Mouse (Mus musculus) heart, embryonic 11.5 days (tissue): ENCODE measurements around the gene Cachd1. TPM values are rescaled to one million over a fixed set of nuclear protein-coding genes. Genes with fewer than 3 reads are reported as not detected.

Experiments
- ATAC-seq: fragments of 200-750 bp; cut with Nextera tagmentation; replicated peaks from 2 replicates; pipeline ENCODE4 v1.8.0; 2017; ENCODE audit warnings: moderate library complexity; ENCODE audit not compliant: insufficient number of reproducible peaks, low FRiP score, low TSS enrichment
- H3K27ac ChIP-seq: fragments of 300-500 bp; sonication (generic); 2 replicates; pipeline ENCODE4 v1.5.1; 2014; ENCODE audit warnings: mild to moderate bottlenecking, low read depth, low read length
- H3K27me3 ChIP-seq: fragments of 300-500 bp; sonication (generic); 2 replicates; pipeline ENCODE4 v1.6.1; 2014; ENCODE audit warnings: mild to moderate bottlenecking, low read length, mixed read lengths; ENCODE audit not compliant: control insufficient read depth, insufficient read depth
- H3K36me3 ChIP-seq: fragments of 300-500 bp; sonication (generic); 2 replicates; pipeline ENCODE4 v1.6.1; 2014; ENCODE audit warnings: mild to moderate bottlenecking, low read length, moderate library complexity, mixed read lengths; ENCODE audit not compliant: control insufficient read depth, insufficient read depth
- H3K4me1 ChIP-seq: fragments of 300-500 bp; sonication (generic); 2 replicates; pipeline ENCODE4 v1.6.1; 2014; ENCODE audit warnings: low read length; ENCODE audit not compliant: control insufficient read depth, insufficient read depth
- H3K4me2 ChIP-seq: fragments of 300-500 bp; sonication (generic); 2 replicates; pipeline ENCODE4 v1.6.1; 2014; ENCODE audit warnings: mild to moderate bottlenecking, moderate library complexity
- H3K4me3 ChIP-seq: fragments of 300-500 bp; sonication (generic); 2 replicates; pipeline ENCODE4 v1.5.1; 2014; ENCODE audit warnings: low read depth, low read length
- H3K9ac ChIP-seq: fragments of 300-500 bp; sonication (generic); 2 replicates; pipeline ENCODE4 v1.6.1; 2014; ENCODE audit warnings: mild to moderate bottlenecking, low read depth, low read length, moderate library complexity
- H3K9me3 ChIP-seq: fragments of 300-500 bp; sonication (generic); replicated peaks from 2 replicates; pipeline ENCODE4 v1.6.1; 2016; ENCODE audit warnings: low read length; ENCODE audit not compliant: control insufficient read depth
- WGBS: fragments of 180-500 bp; shearing (Covaris S2); extraction: QIAGEN DNeasy Blood & Tissue Kit; methylation state at CpG from one replicate; pipeline ENCODE4 v1.1.7; 2014; ENCODE audit not compliant: insufficient replicate concordance; 5-methylcytosine and 5-hydroxymethylcytosine counted together
- polyA plus RNA-seq: library from polyadenylated mRNA; unstranded; fragments of >200 nt; fragmentation: Nextera tagmentation; extraction: Ambion mirVana; gene quantifications from 2 replicates; pipeline ENCODE4 v1.2.1, GENCODE M21; 2014

Gene Cachd1
- polyA plus RNA-seq, 1 experiment from 2014 or later: 9.3 TPM

DNA sequence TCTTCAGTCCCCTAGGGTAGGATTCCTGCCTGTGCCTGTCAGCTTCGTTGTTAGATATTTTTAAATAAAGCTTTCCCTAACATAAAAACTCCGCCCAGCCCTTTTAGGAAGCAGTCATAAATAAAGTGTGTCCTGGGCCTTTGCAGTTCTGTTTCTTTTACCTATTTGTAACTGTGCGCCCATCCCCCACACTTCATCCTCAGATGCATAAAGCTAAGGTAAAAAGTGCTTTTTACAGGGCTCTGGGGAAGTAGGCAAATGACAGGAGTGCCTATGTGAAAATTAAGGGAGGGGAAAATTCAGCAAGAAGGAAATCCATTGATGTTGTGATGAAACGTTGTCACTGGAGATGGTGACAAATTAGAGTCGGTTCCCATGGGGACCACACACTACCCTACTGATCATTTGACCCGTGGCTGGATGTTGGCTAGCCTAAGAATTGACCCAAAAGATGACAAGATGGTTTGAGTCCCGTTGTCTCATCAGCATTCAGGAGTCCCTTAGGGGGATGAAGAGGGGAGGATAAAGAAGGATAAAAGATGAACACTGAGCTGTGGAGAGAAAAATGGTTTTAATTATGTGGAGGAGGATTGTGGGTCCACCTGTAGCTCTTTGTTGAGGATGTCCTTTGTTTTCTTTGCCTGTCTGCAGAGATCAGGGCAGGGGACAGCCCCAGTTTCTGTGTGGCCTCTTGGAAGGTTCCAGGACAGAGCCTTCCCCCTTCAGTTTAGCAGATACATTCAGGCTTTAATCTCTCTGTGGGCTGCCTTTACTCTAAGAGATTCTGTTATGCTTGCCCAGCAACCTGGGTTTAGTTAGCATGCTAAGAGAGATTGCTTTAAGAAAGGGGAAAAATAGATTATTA lies 113.9 kb downstream of the Cachd1 start:
- no peak overlapping the region for H3K9ac ChIP-seq
- H3K4me3 ChIP-seq: no peak overlapping the region
- H3K27ac ChIP-seq: no peak overlapping the region
- H3K4me2 ChIP-seq: no peak overlapping the region
- no peaks in the 10 kb centered on the region for H3K27me3 ChIP-seq
- H3K36me3 ChIP-seq: no peaks in the 10 kb centered on the region
- 63% methylated on average over 7 of the region's 7 CpGs for WGBS
- H3K9me3 ChIP-seq: no peaks in the 10 kb centered on the region
- no peak for ATAC-seq
- peaks cover 25% of the 10 kb centered on the region for H3K4me1 ChIP-seq

DNA sequence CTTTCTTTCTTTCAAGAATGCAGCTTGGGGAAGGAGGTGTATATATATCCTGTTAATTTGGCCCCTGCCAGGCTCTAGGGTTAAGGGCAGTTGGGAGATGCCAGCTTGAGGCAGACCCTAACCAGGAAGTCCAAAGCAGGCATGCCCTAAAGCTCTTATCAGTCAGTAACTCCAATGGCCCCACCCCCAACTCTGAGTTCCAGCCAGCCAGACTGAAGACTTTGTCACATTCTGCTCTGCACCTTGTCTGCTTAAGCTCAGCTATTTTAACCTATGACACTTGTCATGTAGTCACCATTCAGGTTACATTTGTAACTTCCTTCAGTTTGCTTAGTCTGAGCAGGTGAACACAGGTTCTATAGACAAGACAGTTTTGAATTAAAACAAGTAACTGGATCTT lies 117.3 kb downstream of the Cachd1 start:
- Histone ChIP-seq H3K36me3 (no peaks in the 10 kb centered on the region), H3K27me3 (no peaks in the 10 kb centered on the region), H3K4me1 (peaks cover 4% of the 10 kb centered on the region), H3K9ac (no peak overlapping the region), H3K27ac (peak overlapping the region; percentile 54; the same call in 1 of the 2 replicates), H3K4me2 (no peak overlapping the region), H3K4me3 (no peak overlapping the region), H3K9me3 (no peaks in the 10 kb centered on the region)
- ATAC-seq: no peak

DNA sequence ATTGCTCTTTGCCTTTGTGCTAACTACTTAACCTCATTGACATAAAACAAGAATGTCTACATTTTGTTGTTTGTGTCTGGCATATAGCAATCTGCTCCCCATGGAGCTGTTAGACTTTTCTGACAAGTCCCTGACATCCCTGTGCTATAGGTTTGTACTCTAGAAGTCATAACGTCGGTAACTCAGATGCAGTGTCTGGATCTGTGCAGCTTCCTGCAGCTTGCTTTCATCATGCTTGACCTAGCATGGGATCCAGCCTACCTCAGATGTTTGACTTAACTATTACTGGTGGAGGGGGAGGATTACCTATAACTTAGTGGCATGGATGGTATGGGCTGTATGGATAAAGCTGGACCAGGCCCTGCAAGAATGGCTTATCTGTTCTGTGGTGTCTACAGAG lies 117.7 kb downstream of the Cachd1 start:
- Histone ChIP-seq H3K36me3 (no peaks in the 10 kb centered on the region), H3K4me2 (no peak overlapping the region; the same call in 1 of the 2 replicates), H3K4me1 (peaks cover 4% of the 10 kb centered on the region), H3K9me3 (no peaks in the 10 kb centered on the region), H3K4me3 (no peak overlapping the region), H3K9ac (no peak overlapping the region), H3K27me3 (no peaks in the 10 kb centered on the region), H3K27ac (peak overlapping the region; percentile 54; the same call in 1 of the 2 replicates)
- 52% methylated on average over 2 of the region's 2 CpGs for WGBS
- no peak for ATAC-seq

DNA sequence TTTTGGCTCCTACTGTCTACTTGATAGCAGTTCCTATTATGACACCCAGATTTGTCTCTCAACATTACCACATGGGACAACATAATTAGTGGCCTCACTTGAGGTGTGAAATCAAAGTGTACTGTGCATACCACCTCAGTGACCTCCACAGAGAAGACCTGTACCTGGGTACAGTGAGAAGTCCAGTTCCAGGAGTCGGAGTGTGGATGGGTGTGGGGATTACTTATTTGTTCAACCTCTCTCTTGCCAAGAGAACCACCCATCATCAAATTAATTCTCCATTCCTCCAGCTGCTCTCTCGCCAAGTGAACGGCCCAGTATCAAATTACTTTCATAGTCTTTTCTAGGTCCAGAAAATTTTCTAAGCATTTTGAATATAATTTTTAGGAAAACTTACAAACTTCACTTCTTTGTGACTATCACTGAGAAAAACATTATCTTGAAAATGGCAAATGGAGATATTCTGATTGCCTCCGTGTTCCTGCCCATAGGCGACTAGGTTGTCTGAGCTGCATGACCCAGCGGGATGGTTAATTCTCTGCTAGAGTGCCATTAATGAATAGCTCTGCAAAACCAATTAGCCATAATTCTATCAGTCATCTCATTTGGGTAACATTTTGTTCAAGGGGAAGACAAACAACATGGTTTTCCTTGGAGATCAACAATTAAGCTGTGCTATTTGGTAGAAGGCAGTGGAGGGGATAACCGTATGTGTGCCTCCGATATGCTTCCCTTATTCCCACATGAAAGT lies 120.0 kb downstream of the Cachd1 start:
- no peaks in the 10 kb centered on the region for H3K36me3 ChIP-seq
- 86% methylated on average over 8 of the region's 8 CpGs for WGBS
- no peak overlapping the region for H3K27ac ChIP-seq
- no peak for ATAC-seq
- H3K9me3 ChIP-seq: no peaks in the 10 kb centered on the region
- H3K9ac ChIP-seq: no peak overlapping the region
- peaks cover 4% of the 10 kb centered on the region for H3K4me1 ChIP-seq
- no peak overlapping the region for H3K4me3 ChIP-seq
- H3K27me3 ChIP-seq: no peaks in the 10 kb centered on the region
- no peak overlapping the region for H3K4me2 ChIP-seq

DNA sequence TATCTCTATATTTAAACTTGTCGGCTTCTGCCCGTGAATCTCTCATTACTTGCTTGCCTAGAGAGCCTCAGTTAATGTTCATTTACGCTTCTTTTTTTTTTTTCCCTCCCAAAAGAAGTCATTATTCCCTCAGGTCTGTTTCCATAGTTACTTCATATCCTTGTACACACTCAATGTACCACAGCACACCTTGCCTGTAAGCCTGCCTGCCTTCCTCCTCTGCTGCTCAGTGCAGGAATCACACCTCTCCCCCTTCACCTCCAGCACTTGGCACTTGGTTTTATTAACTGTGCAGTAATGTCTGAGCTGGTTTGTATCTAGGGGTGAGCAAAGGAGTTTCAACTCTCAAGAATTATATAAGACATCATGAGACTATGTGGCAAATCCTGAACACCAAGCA lies 121.5 kb downstream of the Cachd1 start:
- H3K9ac ChIP-seq: no peak overlapping the region
- H3K27me3 ChIP-seq: no peaks in the 10 kb centered on the region
- H3K4me1 ChIP-seq: peaks cover 4% of the 10 kb centered on the region
- no peak overlapping the region for H3K4me3 ChIP-seq
- ATAC-seq: no peak
- no peaks in the 10 kb centered on the region for H3K9me3 ChIP-seq
- 94% methylated on average over 3 of the region's 3 CpGs for WGBS
- no peaks in the 10 kb centered on the region for H3K36me3 ChIP-seq
- H3K27ac ChIP-seq: no peak overlapping the region
- H3K4me2 ChIP-seq: no peak overlapping the region

DNA sequence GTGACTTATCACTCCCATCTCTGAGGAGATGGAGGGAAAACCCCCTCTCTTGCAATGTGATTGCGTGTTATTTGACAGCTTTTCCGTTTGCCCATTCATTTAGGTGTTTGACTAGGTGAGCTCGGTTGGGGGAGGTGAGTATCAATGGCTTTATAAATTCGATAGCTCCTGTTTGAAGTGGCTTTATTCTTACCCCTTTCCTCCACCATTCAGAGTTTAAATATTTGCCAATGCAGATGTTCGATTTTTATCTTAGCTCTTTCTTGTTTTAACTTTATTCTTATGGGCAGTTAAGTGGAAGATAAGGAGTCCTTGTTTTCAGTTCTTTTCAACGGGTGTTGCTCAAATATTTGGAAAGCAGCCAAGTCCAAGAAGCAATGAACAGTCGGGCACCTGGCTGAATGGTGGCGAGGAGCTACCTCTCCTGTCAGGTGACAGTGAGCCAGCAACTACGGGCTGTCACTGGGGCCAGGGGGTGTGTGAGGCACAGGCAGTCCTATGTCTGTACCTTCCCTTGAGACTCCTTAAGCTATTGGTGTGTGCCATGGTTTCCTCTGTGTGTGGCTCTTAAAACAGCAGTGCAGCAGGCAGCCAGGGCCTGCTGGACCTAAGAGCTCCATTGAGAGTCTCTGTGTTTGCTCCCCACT lies 133.3 kb downstream of the Cachd1 start:
- Histone ChIP-seq H3K36me3 (no peaks in the 10 kb centered on the region), H3K9ac (no peak overlapping the region), H3K4me1 (peaks cover 32% of the 10 kb centered on the region), H3K27me3 (no peaks in the 10 kb centered on the region), H3K27ac (no peak overlapping the region), H3K4me2 (0 out of 2 replicates have a peak overlapping the region, but pooled peaks have one; percentile 7), H3K4me3 (no peak overlapping the region), H3K9me3 (no peaks in the 10 kb centered on the region)
- ATAC-seq: no peak
- 41% methylated on average over 9 of the region's 9 CpGs for WGBS

DNA sequence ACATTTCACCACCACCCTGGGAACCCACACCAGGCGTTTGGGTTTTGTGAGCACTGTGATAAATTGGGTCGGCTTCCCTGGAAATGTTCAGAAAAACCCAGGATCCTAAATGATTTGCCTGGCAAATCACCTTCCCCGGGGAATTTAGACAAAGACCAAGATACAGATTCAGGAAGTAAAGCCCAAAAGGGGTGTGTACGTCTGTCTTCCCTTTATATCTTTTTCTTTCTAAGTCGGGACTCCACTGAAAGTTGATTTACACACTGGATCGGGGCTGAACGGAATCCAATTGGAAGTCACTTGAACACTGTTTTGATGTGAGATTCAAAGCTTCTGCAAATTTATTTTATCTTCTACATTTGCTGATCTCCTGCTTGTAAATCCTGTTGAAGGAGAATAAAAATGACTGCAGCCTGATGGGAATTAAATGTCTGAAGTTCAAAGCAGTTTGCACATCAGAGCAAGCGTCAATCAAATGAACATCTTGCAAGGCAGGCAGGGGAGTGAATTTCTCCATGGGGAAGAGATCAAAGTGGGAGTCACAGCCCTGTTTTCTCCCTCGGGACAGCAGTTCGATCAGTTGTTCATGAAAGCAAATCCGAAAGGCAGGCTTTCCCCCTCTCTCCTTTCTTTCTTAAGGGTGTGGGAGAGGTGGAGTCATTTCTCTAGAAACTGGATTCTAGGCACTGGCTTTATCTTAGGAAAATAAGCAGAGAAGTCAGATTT lies 134.3 kb downstream of the Cachd1 start:
- Histone ChIP-seq H3K4me2 (no peak overlapping the region), H3K27ac (no peak overlapping the region), H3K9ac (no peak overlapping the region), H3K36me3 (no peaks in the 10 kb centered on the region), H3K4me3 (no peak overlapping the region), H3K27me3 (no peaks in the 10 kb centered on the region), H3K4me1 (peaks cover 38% of the 10 kb centered on the region), H3K9me3 (no peaks in the 10 kb centered on the region)
- no peak for ATAC-seq
- WGBS: 36% methylated on average over 11 of the region's 11 CpGs

DNA sequence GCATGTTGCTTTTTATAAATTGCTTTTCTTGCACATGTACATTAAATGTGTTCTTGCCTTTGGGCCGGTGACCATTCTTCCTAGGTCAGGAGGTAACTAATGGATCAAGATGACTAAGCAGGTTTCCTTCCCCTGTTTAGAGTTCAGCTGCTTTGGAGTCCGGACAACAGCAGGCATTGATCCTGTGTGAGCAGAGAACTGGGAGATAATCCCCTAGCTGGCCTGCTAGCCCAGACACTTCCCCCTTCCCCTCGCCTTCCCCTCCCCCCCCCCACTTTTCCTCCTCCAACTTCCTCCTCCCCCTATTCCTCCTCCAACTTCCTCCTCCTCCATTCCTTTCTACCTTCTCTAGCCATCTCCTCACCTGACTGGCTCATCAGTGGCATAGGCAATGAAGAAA lies 135.2 kb downstream of the Cachd1 start:
- no peak overlapping the region for H3K27ac ChIP-seq

More for the DNA sequence above, 135.2 kb downstream of the Cachd1 start:
- Histone ChIP-seq H3K9me3 (no peaks in the 10 kb centered on the region), H3K4me3 (no peak overlapping the region), H3K9ac (no peak overlapping the region), H3K4me1 (peaks cover 38% of the 10 kb centered on the region), H3K36me3 (no peaks in the 10 kb centered on the region), H3K27me3 (no peaks in the 10 kb centered on the region), H3K4me2 (no peak overlapping the region)
- WGBS: 46% methylated on average over 3 of the region's 3 CpGs
- ATAC-seq: no peak
